ENCODE assay signal across 8 mouse cellular contexts in the genomic region with DNA sequence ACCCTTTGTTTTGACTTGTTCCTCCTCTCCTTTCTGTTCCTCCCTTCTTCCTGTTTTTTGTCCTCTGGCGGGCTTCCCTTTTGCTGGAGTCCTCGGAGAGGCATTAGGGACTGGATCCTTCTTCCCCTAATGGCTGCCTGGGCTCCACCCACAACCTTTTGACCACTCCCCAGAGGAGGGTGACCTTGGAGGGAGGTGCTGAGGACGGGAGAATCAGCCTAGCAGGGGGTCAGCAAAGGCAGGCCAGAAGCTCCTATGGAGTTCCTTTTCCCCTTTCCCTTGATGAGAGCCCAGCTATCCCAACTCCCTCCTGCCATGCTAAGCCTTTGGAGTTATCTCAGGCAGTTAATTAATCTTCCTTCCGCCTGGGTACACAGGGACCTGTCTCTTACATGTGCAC. TPM values are rescaled to one million over a fixed set of nuclear protein-coding genes. Genes with fewer than 3 reads are reported as not detected.
A peak's percentile ranks its signal among the peaks of the same experiment; 100 is the strongest.
DNase-seq lines count a peak whose midpoint lies in the region; ATAC-seq and TF ChIP-seq lines count a peak whose summit lies in the region.

No protein-coding gene starts in this region.

- DNase-seq in right cerebral cortex, postnatal 10 days (ENCODE audit: low spot score in 2 of 2), result peak; percentile 55 to 65
- DNase-seq in right cerebral cortex, postnatal 14 days, result no peak
- DNase-seq in cerebellum, adult 9-10 months, result peak; percentile 86
- peak; percentile 70 for DNase-seq in gastrocnemius, adult 2 months
- peak; percentile 75 for DNase-seq in liver, embryonic 11.5 days (ENCODE audit: low spot score)
- DNase-seq in midbrain, postnatal 0 days (ENCODE audit: low spot score), result peak; percentile 44
- peak; percentile 37 for DNase-seq in thymus, postnatal 4 days

- H3K4me2 ChIP-seq in hindbrain, embryonic 16.5 days (ENCODE audit: low read length), result peak overlapping the region; percentile 85
- peak overlapping the region; percentile 81 for H3K4me2 ChIP-seq in liver, embryonic 11.5 days
- peak overlapping the region; percentile 89 for H3K4me2 ChIP-seq in midbrain, postnatal 0 days (ENCODE audit: low read depth, low read length, poor library complexity, severe bottlenecking)

- H3K4me3 ChIP-seq in gastrocnemius, adult 2 months, result peak overlapping the region; percentile 94
- peak overlapping the region; percentile 75 for H3K4me3 ChIP-seq in hindbrain, embryonic 16.5 days (ENCODE audit: low read length)
- H3K4me3 ChIP-seq in liver, embryonic 11.5 days (ENCODE audit: low read depth, low read length), result peak overlapping the region; percentile 86
- H3K4me3 ChIP-seq in midbrain, postnatal 0 days (ENCODE audit: low read depth, low read length), result peak overlapping the region; percentile 77

- H3K9me3 ChIP-seq in hindbrain, embryonic 16.5 days (ENCODE audit: control insufficient read depth, low read length), result no peaks in the 10 kb centered on the region
- no peaks in the 10 kb centered on the region for H3K9me3 ChIP-seq in liver, embryonic 11.5 days (ENCODE audit: control insufficient read depth, low read length)
- H3K9me3 ChIP-seq in midbrain, postnatal 0 days (ENCODE audit: low read length), result no peaks in the 10 kb centered on the region

- intact Hi-C loops in gastrocnemius, adult 2 months (cut with DNase I), result no loop called here

- H3K27ac ChIP-seq in gastrocnemius, adult 2 months, result peak overlapping the region; percentile 92
- H3K27ac ChIP-seq in hindbrain, embryonic 16.5 days (ENCODE audit: low read depth, low read length), result peak overlapping the region; percentile 95
- peak overlapping the region; percentile 92 for H3K27ac ChIP-seq in liver, embryonic 11.5 days (ENCODE audit: low read depth, low read length)
- H3K27ac ChIP-seq in midbrain, postnatal 0 days (ENCODE audit: low read depth, low read length), result peak overlapping the region; percentile 93

- ATAC-seq in hindbrain, embryonic 16.5 days, result no peak
- peak; percentile 55 for ATAC-seq in liver, embryonic 11.5 days (replicated peaks; ENCODE audit: low FRiP score)
- no peak for ATAC-seq in midbrain, postnatal 0 days (ENCODE audit: low FRiP score)

- peaks cover 25% of the 10 kb centered on the region for H3K4me1 ChIP-seq in hindbrain, embryonic 16.5 days (ENCODE audit: control insufficient read depth, insufficient read depth, low read depth, low read length)
- H3K4me1 ChIP-seq in liver, embryonic 11.5 days (replicated peaks; ENCODE audit: control insufficient read depth, insufficient read depth, low read length), result peaks cover 47% of the 10 kb centered on the region
- peaks cover 14% of the 10 kb centered on the region; the same call in 1 of the 2 replicates for H3K4me1 ChIP-seq in midbrain, postnatal 0 days (ENCODE audit: insufficient read depth, low read length)

- no peak for TF ChIP-seq CTCF in gastrocnemius, adult 2 months (IDR thresholded peaks at IDR 0.05)
- TF ChIP-seq CTCF in midbrain, postnatal 0 days (IDR thresholded peaks at IDR 0.05), result no peak

- H3K9ac ChIP-seq in hindbrain, embryonic 16.5 days (ENCODE audit: low read depth, low read length), result peak overlapping the region; percentile 91
- H3K9ac ChIP-seq in liver, embryonic 11.5 days (ENCODE audit: low read depth, low read length), result peak overlapping the region; percentile 97
- peak overlapping the region; percentile 77; the same call in 1 of the 2 replicates for H3K9ac ChIP-seq in midbrain, postnatal 0 days (replicated peaks; ENCODE audit: low read length, poor library complexity, severe bottlenecking)

- no peaks in the 10 kb centered on the region for H3K36me3 ChIP-seq in hindbrain, embryonic 16.5 days (ENCODE audit: control insufficient read depth, insufficient read depth, low read length)
- H3K36me3 ChIP-seq in liver, embryonic 11.5 days (ENCODE audit: control insufficient read depth, insufficient read depth, low read length), result peaks cover 20% of the 10 kb centered on the region
- H3K36me3 ChIP-seq in midbrain, postnatal 0 days (ENCODE audit: insufficient read depth, low read length), result peaks cover 10% of the 10 kb centered on the region

- WGBS in hindbrain, embryonic 16.5 days, result 4% methylated on average over 4 of the region's 4 CpGs
- 8% methylated on average over 4 of the region's 4 CpGs for WGBS in liver, embryonic 11.5 days
- WGBS in midbrain, postnatal 0 days, result 2% methylated on average over 4 of the region's 4 CpGs

- H3K27me3 ChIP-seq in hindbrain, embryonic 16.5 days (replicated peaks; ENCODE audit: control insufficient read depth, insufficient read depth, low read length), result no peaks in the 10 kb centered on the region
- no peaks in the 10 kb centered on the region for H3K27me3 ChIP-seq in liver, embryonic 11.5 days (replicated peaks; ENCODE audit: control insufficient read depth, insufficient read depth, low read length)
- no peaks in the 10 kb centered on the region for H3K27me3 ChIP-seq in midbrain, postnatal 0 days (ENCODE audit: insufficient read depth, low read length)

RNA-seq across cellular contexts. Expression of a gene that starts 1.2 kb away (rescaled TPM):
- 10 to 100 TPM in 1 of 2 experiments, 1 to 10 TPM in 1; 8.0 to 11.5 TPM for total RNA-seq in gastrocnemius, adult 2 months (2021)
- 47.4 and 57.4 TPM in 2 replicates for polyA plus RNA-seq in hindbrain, embryonic 16.5 days (2015; fragmentation: Nextera tagmentation; extraction: Ambion mirVana)
- polyA plus RNA-seq in liver, embryonic 11.5 days (2014; fragmentation: Nextera tagmentation; extraction: Ambion mirVana), result 88.8 and 97.1 TPM in 2 replicates
- total RNA-seq in midbrain, postnatal 0 days (2014; rRNA removed), result 38.9 and 48.8 TPM in 2 replicates
- polyA plus RNA-seq in midbrain, postnatal 0 days (2015; fragmentation: Nextera tagmentation; extraction: Ambion mirVana), result 33.1 and 35.7 TPM in 2 replicates

RNA-seq across cellular contexts. Expression of a gene that starts 11.7 kb away (rescaled TPM):
- total RNA-seq in gastrocnemius, adult 2 months (2021), result under 1 TPM; 0.51 to 0.78 TPM
- polyA plus RNA-seq in hindbrain, embryonic 16.5 days (2015; fragmentation: Nextera tagmentation; extraction: Ambion mirVana), result 23.1 and 29.7 TPM in 2 replicates
- polyA plus RNA-seq in liver, embryonic 11.5 days (2014; fragmentation: Nextera tagmentation; extraction: Ambion mirVana), result 111 and 116 TPM in 2 replicates
- total RNA-seq in midbrain, postnatal 0 days (2014; rRNA removed), result 6.8 and 12.1 TPM in 2 replicates
- 33.6 and 43.9 TPM in 2 replicates for polyA plus RNA-seq in midbrain, postnatal 0 days (2015; fragmentation: Nextera tagmentation; extraction: Ambion mirVana)

RNA-seq across cellular contexts. Expression of a gene that starts 16.1 kb away (rescaled TPM):
- under 1 TPM in 1 of 2 experiments, not detected in 1; 0.22 TPM for total RNA-seq in gastrocnemius, adult 2 months (2021)
- polyA plus RNA-seq in hindbrain, embryonic 16.5 days (2015; fragmentation: Nextera tagmentation; extraction: Ambion mirVana), result 0.12 and 0.18 TPM in 2 replicates
- 0.16 TPM in 1 of 2 replicates, not detected in the other for polyA plus RNA-seq in liver, embryonic 11.5 days (2014; fragmentation: Nextera tagmentation; extraction: Ambion mirVana)
- total RNA-seq in midbrain, postnatal 0 days (2014; rRNA removed), result not detected in 2 replicates
- polyA plus RNA-seq in midbrain, postnatal 0 days (2015; fragmentation: Nextera tagmentation; extraction: Ambion mirVana), result 0.23 TPM in 1 of 2 replicates, not detected in the other

RNA-seq across cellular contexts. Expression of a gene that starts 30.0 kb away (rescaled TPM):
- not detected for total RNA-seq in gastrocnemius, adult 2 months (2021)
- not detected in 2 replicates for polyA plus RNA-seq in hindbrain, embryonic 16.5 days (2015; fragmentation: Nextera tagmentation; extraction: Ambion mirVana)
- not detected in 2 replicates for polyA plus RNA-seq in liver, embryonic 11.5 days (2014; fragmentation: Nextera tagmentation; extraction: Ambion mirVana)
- not detected in 2 replicates for total RNA-seq in midbrain, postnatal 0 days (2014; rRNA removed)
- not detected in 2 replicates for polyA plus RNA-seq in midbrain, postnatal 0 days (2015; fragmentation: Nextera tagmentation; extraction: Ambion mirVana)

RNA-seq across cellular contexts. Expression of a gene that starts 41.5 kb away (rescaled TPM):
- total RNA-seq in gastrocnemius, adult 2 months (2021), result not detected
- 0.95 and 1.3 TPM in 2 replicates for polyA plus RNA-seq in hindbrain, embryonic 16.5 days (2015; fragmentation: Nextera tagmentation; extraction: Ambion mirVana)
- 0.12 TPM in 1 of 2 replicates, not detected in the other for polyA plus RNA-seq in liver, embryonic 11.5 days (2014; fragmentation: Nextera tagmentation; extraction: Ambion mirVana)
- 1.4 and 2.0 TPM in 2 replicates for total RNA-seq in midbrain, postnatal 0 days (2014; rRNA removed)
- polyA plus RNA-seq in midbrain, postnatal 0 days (2015; fragmentation: Nextera tagmentation; extraction: Ambion mirVana), result 1.7 and 2.5 TPM in 2 replicates
